Mouse (Mus musculus) ES-Bruce4 (cell line): ENCODE data around the gene Sapcd2.

Source experiments
- CTCF ChIP-seq: IDR thresholded peaks from one replicate; pipeline ENCODE4 v1.8.1; 2011; ENCODE audit warnings: low read depth, low read length
- POLR2A ChIP-seq: IDR thresholded peaks from one replicate; pipeline ENCODE4 v1.8.1; 2011; ENCODE audit warnings: low read length; ENCODE audit not compliant: insufficient read depth

- TF ChIP-seq CTCF (no peak), POLR2A (no peak)
Measured at GRCm38 (mm10) chr2:25397010-25397409, 24.9 kb downstream of the Sapcd2 start.
